Mouse (Mus musculus) lung, embryonic 14.5 days (tissue): ENCODE measurements around the gene Zfp511. TPM values are rescaled to one million over a fixed set of nuclear protein-coding genes. Genes with fewer than 3 reads are reported as not detected.

Experiments used
- ATAC-seq: fragments of 200-750 bp; cut with Nextera tagmentation; 2 replicates; pipeline ENCODE4 v1.8.0; 2017; ENCODE audit warnings: mild to moderate bottlenecking, moderate TSS enrichment, moderate library complexity; ENCODE audit not compliant: insufficient read depth
- DNase-seq: peaks from one replicate; pipeline ENCODE4 v3.0.0-alpha.2; 2015
- H3K27ac ChIP-seq: fragments of 300-500 bp; sonication (generic); 2 replicates; pipeline ENCODE4 v1.5.1; 2014; ENCODE audit warnings: low read depth, mild to moderate bottlenecking, moderate library complexity
- H3K27me3 ChIP-seq: fragments of 300-500 bp; sonication (generic); 2 replicates; pipeline ENCODE4 v1.6.1; 2014; ENCODE audit warnings: low read length, control low read depth; ENCODE audit not compliant: insufficient read depth
- H3K36me3 ChIP-seq: fragments of 300-500 bp; sonication (generic); 2 replicates; pipeline ENCODE4 v1.6.1; 2014; ENCODE audit warnings: control low read depth; ENCODE audit not compliant: insufficient read depth
- H3K4me1 ChIP-seq: fragments of 300-500 bp; sonication (generic); 2 replicates; pipeline ENCODE4 v1.6.1; 2014; ENCODE audit warnings: antibody characterized with exemption, control low read depth; ENCODE audit not compliant: insufficient read depth
- H3K4me2 ChIP-seq: fragments of 300-500 bp; sonication (generic); 2 replicates; pipeline ENCODE4 v1.6.1; 2014; ENCODE audit warnings: mild to moderate bottlenecking
- H3K4me3 ChIP-seq: fragments of 300-500 bp; sonication (generic); 2 replicates; pipeline ENCODE4 v1.5.1; 2014; ENCODE audit warnings: low read depth, low read length
- H3K9ac ChIP-seq: fragments of 300-500 bp; sonication (generic); 2 replicates; pipeline ENCODE4 v1.6.1; 2014
- H3K9me3 ChIP-seq: fragments of 300-500 bp; sonication (generic); 2 replicates; pipeline ENCODE4 v1.6.1; 2016; ENCODE audit warnings: low read depth, low read length, control low read depth
- CTCF ChIP-seq: IDR thresholded peaks from 2 replicates; pipeline ENCODE4 v1.5.1; 2016; ENCODE audit warnings: antibody characterized with exemption, low read depth
- WGBS: fragments of 180-500 bp; shearing (Covaris S2); extraction: QIAGEN DNeasy Blood & Tissue Kit; methylation state at CpG from one replicate; pipeline ENCODE4 v1.1.7; 2014; 5-methylcytosine and 5-hydroxymethylcytosine counted together
- polyA plus RNA-seq: library from polyadenylated mRNA; unstranded; fragments of >200 nt; fragmentation: Nextera tagmentation; extraction: Ambion mirVana; gene quantifications from 2 replicates; pipeline ENCODE4 v1.2.1, GENCODE M21; 2014

The Zfp511 gene
- polyA plus RNA-seq, 1 experiment from 2014 or later = 39.5 TPM

GRCm38 (mm10) chr7:139998691-139999350, 37.4 kb upstream of the Zfp511 start:
- ATAC-seq (no peak), DNase-seq (no peak)
- H3K36me3 ChIP-seq = peaks cover 75% of the 10 kb centered on the region
- 93% methylated on average over 13 of the region's 13 CpGs for WGBS
- H3K27ac ChIP-seq = no peak overlapping the region
- H3K27me3 ChIP-seq = no peaks in the 10 kb centered on the region
- H3K4me1 ChIP-seq = no peaks in the 10 kb centered on the region
- no peak overlapping the region for H3K9ac ChIP-seq
- no peak overlapping the region for H3K4me2 ChIP-seq
- no peak for TF ChIP-seq CTCF
- no peaks in the 10 kb centered on the region for H3K9me3 ChIP-seq
- no peak overlapping the region for H3K4me3 ChIP-seq

- Histone ChIP-seq H3K4me2 (no peak overlapping the region), H3K27me3 (no peaks in the 10 kb centered on the region), H3K9ac (no peak overlapping the region), H3K36me3 (peaks cover 89% of the 10 kb centered on the region), H3K9me3 (no peaks in the 10 kb centered on the region), H3K4me1 (no peaks in the 10 kb centered on the region), H3K27ac (no peak overlapping the region), H3K4me3 (no peak overlapping the region)
- WGBS = 84% methylated on average over 12 of the region's 12 CpGs
- no peak for TF ChIP-seq CTCF
- no peak for ATAC-seq
- DNase-seq = no peak
Observed at GRCm38 (mm10) chr7:140001086-140001740, 35.0 kb upstream of the Zfp511 start.

DNA sequence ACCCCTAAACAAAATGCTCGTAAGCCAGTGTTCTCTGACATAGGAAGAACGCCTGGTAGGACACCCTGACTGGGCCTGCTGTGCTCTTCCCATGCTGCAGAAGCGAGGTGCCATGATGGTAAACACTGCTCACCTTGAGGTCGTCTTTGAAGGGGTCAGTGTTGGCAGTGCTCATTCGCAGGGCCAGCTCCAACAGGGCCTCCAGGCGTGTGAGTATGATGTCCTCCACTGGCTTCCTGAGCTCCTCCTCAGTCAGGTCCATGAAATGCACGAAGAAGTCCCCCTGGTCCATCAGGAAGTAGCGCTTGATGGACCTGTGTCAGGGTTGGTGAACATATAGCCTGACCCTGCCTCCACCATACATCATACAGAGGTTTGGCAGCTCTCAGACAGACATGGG, 31.5 kb upstream of the Zfp511 start:
- no peak overlapping the region for H3K4me3 ChIP-seq
- H3K27me3 ChIP-seq = no peaks in the 10 kb centered on the region
- H3K4me1 ChIP-seq = no peaks in the 10 kb centered on the region
- TF ChIP-seq CTCF = no peak
- no peak overlapping the region for H3K9ac ChIP-seq
- H3K36me3 ChIP-seq = peaks cover 75% of the 10 kb centered on the region
- 84% methylated on average over 8 of the region's 8 CpGs for WGBS
- no peak overlapping the region for H3K4me2 ChIP-seq
- DNase-seq (no peak), ATAC-seq (no peak)
- no peak overlapping the region for H3K27ac ChIP-seq
- H3K9me3 ChIP-seq = no peaks in the 10 kb centered on the region

- DNase-seq (no peak), ATAC-seq (no peak)
- peaks cover 61% of the 10 kb centered on the region for H3K36me3 ChIP-seq
- 90% methylated on average over 9 of the region's 9 CpGs for WGBS
- H3K9ac ChIP-seq = no peak overlapping the region
- no peak for TF ChIP-seq CTCF
- H3K4me3 ChIP-seq = no peak overlapping the region
- H3K27ac ChIP-seq = no peak overlapping the region
- no peak overlapping the region for H3K4me2 ChIP-seq
- no peaks in the 10 kb centered on the region for H3K27me3 ChIP-seq
- no peaks in the 10 kb centered on the region for H3K4me1 ChIP-seq
- no peaks in the 10 kb centered on the region for H3K9me3 ChIP-seq
Observed at GRCm38 (mm10) chr7:140006861-140007611, 29.2 kb upstream of the Zfp511 start.

- Histone ChIP-seq H3K36me3 (peaks cover 57% of the 10 kb centered on the region), H3K4me3 (no peak overlapping the region), H3K27me3 (no peaks in the 10 kb centered on the region), H3K9me3 (no peaks in the 10 kb centered on the region), H3K4me2 (no peak overlapping the region), H3K9ac (no peak overlapping the region), H3K27ac (no peak overlapping the region), H3K4me1 (no peaks in the 10 kb centered on the region)
- ATAC-seq (no peak), DNase-seq (no peak)
- TF ChIP-seq CTCF = no peak
- 94% methylated on average over 9 of the region's 9 CpGs for WGBS
Observed at GRCm38 (mm10) chr7:140007781-140008180, 28.4 kb upstream of the Zfp511 start.

DNA sequence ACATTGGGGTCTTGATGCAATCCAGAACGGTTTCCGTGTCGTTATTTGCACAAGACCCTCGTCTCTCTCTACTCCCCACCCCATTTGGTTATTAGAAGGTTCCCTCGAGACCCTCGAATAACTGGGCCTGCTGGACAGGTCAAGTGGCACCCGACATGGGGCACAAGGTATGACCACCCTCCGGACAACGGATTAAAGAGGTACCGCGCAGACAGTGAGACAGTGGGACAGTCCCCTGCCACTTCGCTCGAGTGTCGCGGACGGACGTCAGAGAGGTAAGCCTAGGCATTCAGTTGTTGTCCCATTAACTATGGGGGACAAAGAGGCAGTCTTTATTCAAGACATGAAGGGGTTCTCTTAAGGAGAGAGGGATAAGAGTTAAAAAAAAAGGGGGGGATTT, 24.9 kb upstream of the Zfp511 start:
- DNase-seq = no peak
- WGBS = 94% methylated on average over 17 of the region's 17 CpGs
- no peak overlapping the region for H3K4me3 ChIP-seq

GRCm38 (mm10) chr7:140031771-140032170, 4.4 kb upstream of the Zfp511 start:
- H3K27me3 ChIP-seq = no peaks in the 10 kb centered on the region

More for the DNA sequence above, 24.9 kb upstream of the Zfp511 start:
- H3K27me3 ChIP-seq = no peaks in the 10 kb centered on the region
- ATAC-seq = no peak
- TF ChIP-seq CTCF = no peak
- no peak overlapping the region for H3K9ac ChIP-seq
- H3K4me2 ChIP-seq = no peak overlapping the region
- H3K9me3 ChIP-seq = no peaks in the 10 kb centered on the region
- peaks cover 29% of the 10 kb centered on the region for H3K36me3 ChIP-seq
- H3K27ac ChIP-seq = no peak overlapping the region
- no peaks in the 10 kb centered on the region for H3K4me1 ChIP-seq

More at GRCm38 (mm10) chr7:140031771-140032170, 4.4 kb upstream of the Zfp511 start:
- Histone ChIP-seq H3K36me3 (peaks cover 62% of the 10 kb centered on the region), H3K9ac (no peak overlapping the region), H3K27ac (no peak overlapping the region), H3K4me2 (no peak overlapping the region), H3K9me3 (no peaks in the 10 kb centered on the region), H3K4me3 (no peak overlapping the region), H3K4me1 (0 out of 2 replicates have a peak, but pooled peaks cover 2% of the 10 kb centered on the region)
- ATAC-seq (no peak), DNase-seq (no peak)
- TF ChIP-seq CTCF = no peak
- WGBS = 93% methylated on average over 12 of the region's 12 CpGs
